Mouse (Mus musculus): ENCODE measurements around the gene Tcta. TPM values are rescaled to one million over a fixed set of nuclear protein-coding genes. Genes with fewer than 3 reads are reported as not detected.
"Not testable (repeated sequence)": the region's sequence is repeated elsewhere in the genome, so short reads cannot be mapped to it uniquely, and the experiment has no call there.

Gene Tcta
- total and polyA plus RNA-seq, 3 experiments, result 3.4 to 7.0 TPM; not detected in 1

GRCm38 (mm10) chr9:108322054-108322453 lies 16.1 kb upstream of the Tcta start:
- not testable (repeated sequence) for H3K27me3 ChIP-seq (ENCODE audit: control insufficient read depth in 1 of 2, insufficient read depth in 2 of 2, low read length in 2 of 2); DNase-seq (ENCODE audit: low read depth, low spot score); H3K9me3 ChIP-seq (replicated peaks; ENCODE audit: insufficient read depth, low read length); H3K4me3 ChIP-seq (ENCODE audit: control insufficient read depth in 1 of 2, insufficient read depth in 1 of 2, low read depth in 2 of 2, low read length in 2 of 2); H3K9ac ChIP-seq (ENCODE audit: control insufficient read depth, low read depth, low read length, poor library complexity, severe bottlenecking); H3K4me1 ChIP-seq (ENCODE audit: control insufficient read depth in 1 of 2, insufficient read depth in 2 of 2, low read length in 2 of 2); H3K27ac ChIP-seq (ENCODE audit: control insufficient read depth, low read depth, low read length)
- H3K79me2 ChIP-seq (ENCODE audit: control insufficient read depth, insufficient read depth, low read length, poor library complexity), result peaks cover 59% of the 10 kb centered on the region
- peak in 1 of 3 experiments; percentile 17; a peak in 1 of 6 replicates for TF ChIP-seq CTCF (IDR thresholded peaks at IDR 0.05 in 2 of 3, conservative IDR thresholded peaks at IDR 0.05 in 1 of 3; ENCODE audit: control insufficient read depth in 1 of 3, insufficient read depth in 1 of 3, low read depth in 2 of 3, low read length in 3 of 3, poor library complexity in 1 of 3, severe bottlenecking in 1 of 3)
- peaks cover 16 to 30% of the 10 kb centered on the region in 2 experiments for H3K36me3 ChIP-seq (ENCODE audit: control insufficient read depth in 1 of 2, insufficient read depth in 2 of 2, low read length in 2 of 2)

- H3K9me3 ChIP-seq (replicated peaks; ENCODE audit: insufficient read depth, low read length), result no peaks in the 10 kb centered on the region
- peaks cover 64% of the 10 kb centered on the region for H3K79me2 ChIP-seq (ENCODE audit: control insufficient read depth, insufficient read depth, low read length, poor library complexity)
- H3K4me1 ChIP-seq (ENCODE audit: control insufficient read depth in 1 of 2, insufficient read depth in 2 of 2, low read length in 2 of 2), result no peaks in the 10 kb centered on the region; a peak in 1 of 4 replicates
- DNase-seq (ENCODE audit: low read depth, low spot score), result peak; percentile 29
- no peak overlapping the region for H3K9ac ChIP-seq (ENCODE audit: control insufficient read depth, low read depth, low read length, poor library complexity, severe bottlenecking)
- H3K27me3 ChIP-seq (ENCODE audit: control insufficient read depth in 1 of 2, insufficient read depth in 2 of 2, low read length in 2 of 2), result no peaks in the 10 kb centered on the region
- TF ChIP-seq ELF1 (IDR thresholded peaks at IDR 0.05; ENCODE audit: low read depth, low read length), result no peak
- TF ChIP-seq ETS1 (IDR thresholded peaks at IDR 0.05; ENCODE audit: low read depth, low read length), result peak; percentile 46
- no peak for TF ChIP-seq NELFE (IDR thresholded peaks at IDR 0.05; ENCODE audit: low read depth, low read length)
- peak; percentile 68; the same call in 1 of the 2 replicates for TF ChIP-seq GATA1 (IDR thresholded peaks at IDR 0.05; ENCODE audit: low read depth, low read length)
- TF ChIP-seq RCOR1 (IDR thresholded peaks at IDR 0.05; ENCODE audit: low read depth, low read length), result peak; percentile 57; the same call in 1 of the 2 replicates
- TF ChIP-seq POLR2AphosphoS2 (IDR thresholded peaks at IDR 0.05; ENCODE audit: low read length), result no peak
- 0 out of 2 replicates have a peak, but pooled peaks have one; percentile 16 for TF ChIP-seq TAL1 (IDR thresholded peaks at IDR 0.05; ENCODE audit: low read length)
- no peak for TF ChIP-seq MAX (IDR thresholded peaks at IDR 0.05; ENCODE audit: low read length)
- peak; percentile 37 to 57 for TF ChIP-seq EP300 (IDR thresholded peaks at IDR 0.05; ENCODE audit: low read depth in 1 of 2, low read length in 2 of 2)
- TF ChIP-seq TCF12 (IDR thresholded peaks at IDR 0.05; ENCODE audit: low read depth, low read length), result peak; percentile 18; the same call in 1 of the 2 replicates
- TF ChIP-seq MAZ (IDR thresholded peaks at IDR 0.05; ENCODE audit: low read depth, low read length), result no peak
- TF ChIP-seq ZC3H11A (IDR thresholded peaks at IDR 0.05; ENCODE audit: low read depth, low read length), result no peak
- no peak overlapping the region for H3K27ac ChIP-seq (ENCODE audit: control insufficient read depth, low read depth, low read length)
- H3K4me3 ChIP-seq (ENCODE audit: control insufficient read depth in 1 of 2, insufficient read depth in 1 of 2, low read depth in 2 of 2, low read length in 2 of 2), result no peak overlapping the region
- peaks cover 12 to 22% of the 10 kb centered on the region in 2 experiments for H3K36me3 ChIP-seq (ENCODE audit: control insufficient read depth in 1 of 2, insufficient read depth in 2 of 2, low read length in 2 of 2)
These were observed 12.5 kb upstream of the Tcta start for GRCm38 (mm10) chr9:108318462-108318861.

GRCm38 (mm10) chr9:108317572-108317971 lies 11.6 kb upstream of the Tcta start:
- no peak overlapping the region for H3K4me3 ChIP-seq (ENCODE audit: control insufficient read depth in 1 of 2, insufficient read depth in 1 of 2, low read depth in 2 of 2, low read length in 2 of 2)
- H3K4me1 ChIP-seq (ENCODE audit: control insufficient read depth in 1 of 2, insufficient read depth in 2 of 2, low read length in 2 of 2), result no peaks in the 10 kb centered on the region; a peak in 1 of 4 replicates
- peak; percentile 6; the same call in 1 of the 2 replicates for TF ChIP-seq RAD21 (IDR thresholded peaks at IDR 0.05; ENCODE audit: low read depth, low read length)
- TF ChIP-seq ZKSCAN1 (IDR thresholded peaks at IDR 0.05; ENCODE audit: low read depth, low read length), result no peak
- no peak for TF ChIP-seq MEF2A (IDR thresholded peaks at IDR 0.05; ENCODE audit: extremely low read depth, insufficient replicate concordance, low read depth, low read length, poor library complexity, severe bottlenecking)
- TF ChIP-seq SMC3 (IDR thresholded peaks at IDR 0.05; ENCODE audit: low read depth, low read length), result peak; percentile 6; the same call in 1 of the 2 replicates
- TF ChIP-seq POLR2A (IDR thresholded peaks at IDR 0.05; ENCODE audit: control insufficient read depth in 1 of 2, insufficient read depth in 1 of 2, low read depth in 1 of 2, low read length in 2 of 2, poor library complexity in 1 of 2), result no peak
- no peak for TF ChIP-seq MAX (IDR thresholded peaks at IDR 0.05; ENCODE audit: low read length)
- TF ChIP-seq HCFC1 (IDR thresholded peaks at IDR 0.05; ENCODE audit: low read depth, low read length), result no peak
- no peak for TF ChIP-seq RCOR1 (IDR thresholded peaks at IDR 0.05; ENCODE audit: low read depth, low read length)
- TF ChIP-seq CHD2 (IDR thresholded peaks at IDR 0.05; ENCODE audit: low read length), result no peak
- no peak for TF ChIP-seq JUND (IDR thresholded peaks at IDR 0.05; ENCODE audit: low read depth, low read length)
- TF ChIP-seq CTCF (IDR thresholded peaks at IDR 0.05 in 2 of 3, conservative IDR thresholded peaks at IDR 0.05 in 1 of 3; ENCODE audit: control insufficient read depth in 1 of 3, insufficient read depth in 1 of 3, low read depth in 2 of 3, low read length in 3 of 3, poor library complexity in 1 of 3, severe bottlenecking in 1 of 3), result peak; percentile 14 to 47 (median 44); a peak in 5 of 6 replicates
- TF ChIP-seq POLR2AphosphoS5 (IDR thresholded peaks at IDR 0.05; ENCODE audit: borderline replicate concordance, low read depth, low read length), result no peak
- no peak overlapping the region for H3K9ac ChIP-seq (ENCODE audit: control insufficient read depth, low read depth, low read length, poor library complexity, severe bottlenecking)
- H3K36me3 ChIP-seq (ENCODE audit: control insufficient read depth in 1 of 2, insufficient read depth in 2 of 2, low read length in 2 of 2), result peaks cover 15 to 27% of the 10 kb centered on the region in 2 experiments
- peak; percentile 41 for DNase-seq (ENCODE audit: low read depth, low spot score)
- peaks cover 65% of the 10 kb centered on the region for H3K79me2 ChIP-seq (ENCODE audit: control insufficient read depth, insufficient read depth, low read length, poor library complexity)
- no peak overlapping the region for H3K27ac ChIP-seq (ENCODE audit: control insufficient read depth, low read depth, low read length)
- no peaks in the 10 kb centered on the region for H3K27me3 ChIP-seq (ENCODE audit: control insufficient read depth in 1 of 2, insufficient read depth in 2 of 2, low read length in 2 of 2)
- H3K9me3 ChIP-seq (replicated peaks; ENCODE audit: insufficient read depth, low read length), result no peaks in the 10 kb centered on the region

Data from MEL (cell line).